Mouse (Mus musculus): ENCODE measurements around the gene Ecsit. TPM values are rescaled to one million over a fixed set of nuclear protein-coding genes. Genes with fewer than 3 reads are reported as not detected.
A peak's percentile ranks its signal among the peaks of the same experiment; 100 is the strongest.

Gene Ecsit
- total RNA-seq, 2 experiments from 2014 or later: 84.5 to 96.6 TPM

- H3K4me3 ChIP-seq: peak overlapping the region; percentile 85
- intact Hi-C loops (cut with DNase I): loop anchor here (2.0 to 5.0 kb wide), 2 partner anchors 39 to 47 kb away; partner anchors contain the start of genes Gm49318, Pigyl and Zfp653
- peak; percentile 43 for TF ChIP-seq CTCF (IDR thresholded peaks at IDR 0.05)
- DNase-seq: peak; percentile 41
- H3K27ac ChIP-seq: peak overlapping the region; percentile 89; the same call in 1 of the 2 replicates
Observed at GRCm38 (mm10) chr9:22117754-22118456, 32.7 kb upstream of the Ecsit start.

DNA sequence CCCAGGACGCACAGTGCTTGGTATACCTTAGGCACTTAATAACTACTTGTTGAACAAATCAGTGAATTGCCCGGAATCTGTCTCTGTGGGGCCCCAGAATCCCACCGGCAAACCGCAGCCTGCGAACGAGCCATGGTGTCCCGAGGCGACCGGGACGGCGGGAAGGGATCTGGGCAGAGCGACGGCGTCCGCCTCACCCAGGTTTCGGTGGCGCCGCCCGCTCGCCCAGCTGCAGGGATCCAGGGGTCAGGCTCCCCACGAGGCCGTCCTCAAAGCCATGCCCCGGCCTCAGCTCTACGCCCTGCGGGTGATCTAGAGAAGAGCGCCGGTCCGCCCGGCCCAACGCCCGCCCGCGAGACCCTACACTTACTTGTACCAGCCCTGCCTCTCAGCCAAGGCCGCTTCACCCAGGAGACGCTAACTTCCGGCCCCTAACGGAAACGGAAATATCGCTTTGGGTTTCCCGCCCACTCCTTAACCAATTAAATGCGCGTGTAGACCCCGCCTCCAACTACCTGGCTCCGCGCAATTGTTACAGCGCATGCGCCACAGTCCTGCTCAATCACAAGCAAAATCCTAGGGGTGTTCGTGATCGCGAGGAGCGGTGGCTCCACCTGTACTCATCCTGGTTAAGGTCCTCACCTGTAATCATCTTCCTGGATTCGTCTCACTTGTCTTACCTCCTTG lies 31.6 kb upstream of the Ecsit start, which contains the start of gene Elof1:
TSS of gene Elof1 (minus strand) at position 433 of the 687 bp plus-strand sequence.
- TF ChIP-seq CTCF (IDR thresholded peaks at IDR 0.05): no peak
- Histone ChIP-seq H3K4me3 (peak within 1 kb of the TSS; percentile 85), H3K27ac (peak within 1 kb of the TSS; percentile 89)
- peak; percentile 94 for DNase-seq
- intact Hi-C loops (cut with DNase I): loop anchor here (2.0 to 5.0 kb wide), 2 partner anchors 40 to 46 kb away; partner anchors contain the start of genes Gm49318, Pigyl and Zfp653

GRCm38 (mm10) chr9:22116086-22116485 lies 30.8 kb upstream of the Ecsit start:
- peak overlapping the region; percentile 89; the same call in 1 of the 2 replicates for H3K27ac ChIP-seq
- intact Hi-C loops (cut with DNase I): loop anchor here (2.0 to 5.0 kb wide), 2 partner anchors 41 to 45 kb away; partner anchors contain the start of genes Gm49318, Pigyl and Zfp653
- TF ChIP-seq CTCF (IDR thresholded peaks at IDR 0.05): no peak
- H3K4me3 ChIP-seq: peak overlapping the region; percentile 85
- DNase-seq: no peak

DNA sequence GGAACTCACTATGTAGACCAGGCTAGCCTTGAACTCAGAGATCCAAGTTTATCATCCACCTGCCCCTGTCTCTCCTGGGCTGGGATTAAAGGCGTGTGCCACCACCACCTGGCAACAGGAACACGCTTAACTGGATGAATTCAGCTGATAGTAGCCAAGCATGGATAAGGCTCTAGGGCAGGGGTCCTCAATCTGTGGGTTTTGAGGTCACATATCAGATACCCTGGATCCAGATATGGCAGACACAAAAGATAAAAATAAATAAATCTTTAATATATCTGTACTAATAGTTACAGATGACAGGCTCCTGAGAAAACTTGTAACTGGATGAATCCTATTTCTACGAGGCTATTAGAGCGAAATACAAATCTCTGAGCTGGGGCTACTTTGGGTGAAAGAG lies 30.4 kb upstream of the Ecsit start:
- intact Hi-C loops (cut with DNase I): loop anchor here (2.0 to 5.0 kb wide), 2 partner anchors 42 to 45 kb away; partner anchors contain the start of genes Gm49318, Pigyl and Zfp653
- no peak for DNase-seq
- Histone ChIP-seq H3K27ac (no peak overlapping the region), H3K4me3 (peak overlapping the region; percentile 85)
- TF ChIP-seq CTCF (IDR thresholded peaks at IDR 0.05): no peak

GRCm38 (mm10) chr9:22108194-22108593 lies 23.0 kb upstream of the Ecsit start:
- intact Hi-C loops (cut with DNase I): no loop called here
- no peak overlapping the region for H3K4me3 ChIP-seq
- no peak for DNase-seq
- no peak for TF ChIP-seq CTCF (IDR thresholded peaks at IDR 0.05)
- no peak overlapping the region for H3K27ac ChIP-seq

DNA sequence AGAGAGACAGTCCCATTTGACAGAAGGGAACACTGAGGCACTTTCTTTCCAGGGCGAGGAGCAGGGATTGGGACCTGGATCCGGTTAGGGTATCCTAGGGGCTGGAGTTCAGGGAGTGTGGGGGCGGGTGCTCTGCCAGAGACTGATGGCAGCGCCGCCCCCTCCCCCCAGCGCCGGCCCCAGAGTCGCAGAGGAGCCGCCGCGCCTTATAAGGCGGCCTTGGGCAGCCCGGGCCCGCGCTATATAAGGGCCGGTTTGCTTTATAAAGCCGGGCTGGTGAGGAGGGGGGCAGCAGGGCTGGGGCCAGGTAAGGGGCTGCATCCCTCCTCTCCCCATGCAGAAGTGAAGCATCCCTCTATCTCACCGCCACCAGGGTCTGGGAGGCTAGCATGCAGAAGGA lies 14.7 kb upstream of the Ecsit start:
- no peak for TF ChIP-seq CTCF (IDR thresholded peaks at IDR 0.05)
- no peak for DNase-seq
- H3K27ac ChIP-seq: no peak overlapping the region
- H3K4me3 ChIP-seq: peak overlapping the region; percentile 34
- intact Hi-C loops (cut with DNase I): no loop called here

GRCm38 (mm10) chr9:22098993-22099696 lies 13.9 kb upstream of the Ecsit start, which contains the start of gene Cnn1:
Gene Cnn1, plus strand, starts transcription at chr9:22099216.
- peak within 1 kb of the TSS; percentile 34 for H3K4me3 ChIP-seq
- DNase-seq: peak; percentile 50
- TF ChIP-seq CTCF (IDR thresholded peaks at IDR 0.05): no peak
- no peak within 1 kb of the TSS for H3K27ac ChIP-seq
- intact Hi-C loops (cut with DNase I): no loop called here

GRCm38 (mm10) chr9:22095854-22096307 lies 10.6 kb upstream of the Ecsit start:
- intact Hi-C loops (cut with DNase I): no loop called here
- TF ChIP-seq CTCF (IDR thresholded peaks at IDR 0.05): peak; percentile 83
- peak overlapping the region; percentile 72 for H3K27ac ChIP-seq
- peak; percentile 91 for DNase-seq
- peak overlapping the region; percentile 71 for H3K4me3 ChIP-seq

GRCm38 (mm10) chr9:22092746-22093145 lies 7.5 kb upstream of the Ecsit start:
- Histone ChIP-seq H3K4me3 (no peak overlapping the region), H3K27ac (no peak overlapping the region)
- no peak for TF ChIP-seq CTCF (IDR thresholded peaks at IDR 0.05)
- DNase-seq: no peak
- intact Hi-C loops (cut with DNase I): no loop called here

GRCm38 (mm10) chr9:22089986-22090385 lies 4.7 kb upstream of the Ecsit start:
- no peak for DNase-seq
- intact Hi-C loops (cut with DNase I): no loop called here
- TF ChIP-seq CTCF (IDR thresholded peaks at IDR 0.05): no peak
- H3K4me3 ChIP-seq: no peak overlapping the region
- no peak overlapping the region for H3K27ac ChIP-seq

DNA sequence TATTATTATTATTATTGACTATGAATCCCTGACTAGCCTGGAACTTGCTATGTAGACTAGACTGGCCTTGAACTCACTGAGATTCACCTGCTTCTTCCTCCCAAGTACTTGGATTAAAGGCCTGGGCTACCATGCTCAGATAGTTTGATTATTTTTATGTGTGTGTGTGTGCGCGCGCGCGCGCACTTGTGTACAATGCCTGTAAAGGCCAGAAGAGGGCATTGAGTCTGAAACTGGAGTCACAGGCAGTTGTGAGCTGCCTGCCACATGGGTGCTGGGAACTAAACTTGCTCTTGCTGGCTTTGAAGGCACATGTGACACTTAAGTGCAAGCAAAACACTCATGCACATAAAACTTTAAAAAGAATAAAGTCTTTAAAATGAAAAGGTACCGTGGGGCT lies 4.0 kb upstream of the Ecsit start:
- TF ChIP-seq CTCF (IDR thresholded peaks at IDR 0.05): no peak
- Histone ChIP-seq H3K27ac (no peak overlapping the region), H3K4me3 (no peak overlapping the region)
- intact Hi-C loops (cut with DNase I): no loop called here
- no peak for DNase-seq

DNA sequence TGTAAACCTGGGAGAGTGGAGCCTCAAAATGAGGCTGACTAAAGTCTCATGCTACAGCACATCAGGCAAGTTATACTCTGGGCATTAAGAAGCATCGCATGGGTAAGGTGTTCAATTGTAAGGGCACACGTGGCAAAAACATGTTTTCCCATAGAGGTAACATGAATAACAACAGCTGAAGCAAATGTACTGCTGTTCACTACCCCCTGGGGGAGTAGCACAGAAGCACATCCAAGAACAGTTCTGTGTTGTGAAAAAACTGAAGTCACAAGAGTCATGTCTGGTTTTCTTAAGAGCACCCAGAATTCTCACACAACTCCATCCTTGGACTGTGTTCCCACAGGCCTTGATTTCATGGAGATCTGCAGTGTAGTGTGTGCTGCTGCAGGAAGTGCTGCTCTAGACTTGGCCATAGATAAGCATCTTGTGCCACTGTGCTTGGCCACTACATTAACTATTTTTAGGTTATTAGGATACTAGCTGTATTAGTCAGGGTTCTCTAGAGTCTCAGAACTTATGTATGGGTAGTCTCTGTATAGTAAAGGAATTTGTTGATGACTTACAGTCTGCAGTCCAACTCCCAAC lies 1.9 kb upstream of the Ecsit start:
- no peak for DNase-seq
- Histone ChIP-seq H3K27ac (peak overlapping the region; percentile 5; the same call in 1 of the 2 replicates), H3K4me3 (no peak overlapping the region)
- peak; percentile 7; the same call in 1 of the 2 replicates for TF ChIP-seq CTCF (IDR thresholded peaks at IDR 0.05)
- intact Hi-C loops (cut with DNase I): no loop called here

All from gastrocnemius, adult 2 months (tissue).